Mouse (Mus musculus) fat pad, adult 2 months (tissue): ENCODE results near the gene Nap1l5.

Source experiments
- DNase-seq: peaks from one replicate; pipeline ENCODE4 v3.0.0-alpha.2; 2011; ENCODE audit warnings: low read depth, low spot score; ENCODE audit errors: extremely low read depth

The Nap1l5 gene

GRCm38 (mm10) chr6:58906852-58907261, at the start of gene Nap1l5:
Nap1l5 (minus strand) TSS chr6:58907076.
- no peak for DNase-seq

- peak; percentile 34 for DNase-seq
These were observed 44.5 kb upstream of the Nap1l5 start for GRCm38 (mm10) chr6:58951128-58951992.

- no peak for DNase-seq
These were observed 43.5 kb upstream of the Nap1l5 start for GRCm38 (mm10) chr6:58950410-58950809.

- DNase-seq, result peak; percentile 21
These were observed 40.0 kb upstream of the Nap1l5 start for GRCm38 (mm10) chr6:58946840-58947239.

- DNase-seq, result no peak
These were observed 39.4 kb upstream of the Nap1l5 start for GRCm38 (mm10) chr6:58946246-58946645.

- DNase-seq, result no peak
These were observed 37.1 kb upstream of the Nap1l5 start for GRCm38 (mm10) chr6:58943958-58944357.

- DNase-seq, result no peak
These were observed 35.4 kb upstream of the Nap1l5 start for GRCm38 (mm10) chr6:58942276-58942675.

- no peak for DNase-seq
These were observed 30.9 kb upstream of the Nap1l5 start for GRCm38 (mm10) chr6:58937726-58938125.

GRCm38 (mm10) chr6:58934144-58934543, 27.3 kb upstream of the Nap1l5 start:
- DNase-seq, result no peak

- no peak for DNase-seq
These were observed 26.5 kb upstream of the Nap1l5 start for GRCm38 (mm10) chr6:58933189-58933913.

- no peak for DNase-seq
These were observed 25.8 kb upstream of the Nap1l5 start for GRCm38 (mm10) chr6:58932515-58933188.

- DNase-seq, result no peak
These were observed 24.3 kb upstream of the Nap1l5 start for GRCm38 (mm10) chr6:58931149-58931548.

GRCm38 (mm10) chr6:58929911-58930431, 23.1 kb upstream of the Nap1l5 start:
- no peak for DNase-seq

- DNase-seq, result no peak
These were observed 21.0 kb upstream of the Nap1l5 start for GRCm38 (mm10) chr6:58927881-58928280.

GRCm38 (mm10) chr6:58922511-58922910, 15.6 kb upstream of the Nap1l5 start:
- no peak for DNase-seq

GRCm38 (mm10) chr6:58921623-58922022, 14.7 kb upstream of the Nap1l5 start:
- DNase-seq, result no peak

GRCm38 (mm10) chr6:58920735-58921134, 13.9 kb upstream of the Nap1l5 start:
- DNase-seq, result no peak

GRCm38 (mm10) chr6:58916498-58916897, 9.6 kb upstream of the Nap1l5 start:
- DNase-seq, result no peak

GRCm38 (mm10) chr6:58913971-58914370, 7.1 kb upstream of the Nap1l5 start:
- DNase-seq, result no peak

- no peak for DNase-seq
These were observed 6.7 kb upstream of the Nap1l5 start for GRCm38 (mm10) chr6:58913551-58913950.

GRCm38 (mm10) chr6:58912842-58913241, 6.0 kb upstream of the Nap1l5 start:
- DNase-seq, result no peak
